Comparison of ENCODE assay signal across 9 mouse cellular contexts in the genomic region with DNA sequence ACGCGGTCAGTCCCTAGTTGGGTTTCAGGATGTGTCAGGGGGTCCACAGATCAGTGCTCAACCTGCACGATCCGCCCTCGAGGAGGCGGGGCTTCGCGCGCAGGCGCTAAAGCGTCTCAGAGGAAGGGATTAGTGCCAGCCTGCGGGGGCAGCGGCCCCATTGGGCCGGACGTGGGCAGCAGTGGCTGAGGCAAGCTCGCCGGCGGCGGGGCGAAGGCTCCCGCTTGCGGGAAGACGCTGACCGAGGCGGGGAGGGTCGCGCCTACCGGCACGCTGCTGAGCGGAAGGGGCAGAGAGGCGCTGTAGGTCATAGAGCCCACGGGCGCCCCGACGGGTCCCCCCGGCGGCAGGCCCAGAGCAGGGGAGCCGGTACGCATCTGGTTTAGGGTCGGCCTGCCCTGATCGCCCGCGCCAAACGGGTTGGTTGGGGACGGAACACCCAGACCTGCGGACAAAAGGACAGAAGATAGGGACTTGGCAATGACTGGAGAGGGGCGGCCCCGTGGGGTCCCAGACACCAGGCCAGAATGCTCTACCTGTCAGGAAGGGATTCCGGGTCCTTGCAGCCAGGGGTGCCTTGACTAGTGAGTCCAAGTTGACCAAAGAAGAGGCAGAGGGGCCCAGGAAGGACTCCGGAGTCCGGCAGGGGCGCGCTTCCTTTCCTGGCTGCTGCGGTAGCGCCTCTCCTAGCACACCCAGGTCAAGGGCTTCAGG. TPM values are rescaled to one million over a fixed set of nuclear protein-coding genes. Genes with fewer than 3 reads are reported as not detected.
DNase-seq lines count a peak whose midpoint lies in the region; ATAC-seq lines count a peak whose summit lies in the region.
"Had no signal": no experiment of that assay in that cellular context is flagged by ENCODE, and none has a peak within 500 bp of the region (broad histone marks: within the 10 kb centered on the region; RNA-seq: fewer than 3 reads in every experiment).

No protein-coding gene starts in this region.

- H3K27ac ChIP-seq in heart, embryonic 13.5 days (replicated peaks) = no peak overlapping the region
- H3K27ac ChIP-seq in embryonic facial prominence, embryonic 15.5 days (replicated peaks) = no peak overlapping the region
- no peak overlapping the region for H3K27ac ChIP-seq in stomach, embryonic 15.5 days

- WGBS in heart, embryonic 13.5 days = 14% methylated on average over 55 of the region's 55 CpGs
- 8% methylated on average over 55 of the region's 55 CpGs for WGBS in embryonic facial prominence, embryonic 15.5 days
- 11% methylated on average over 50 of the region's 55 CpGs for WGBS in stomach, embryonic 15.5 days

- H3K27me3 ChIP-seq in heart, embryonic 13.5 days (replicated peaks) = peaks cover 81% of the 10 kb centered on the region
- H3K27me3 ChIP-seq in embryonic facial prominence, embryonic 15.5 days = 0 out of 2 replicates have a peak, but pooled peaks cover 7% of the 10 kb centered on the region
- H3K27me3 ChIP-seq in stomach, embryonic 15.5 days (replicated peaks) = no peaks in the 10 kb centered on the region; the same call in 1 of the 2 replicates
- H3K27me3 ChIP-seq: Patski had no signal

- no peaks in the 10 kb centered on the region for H3K9me3 ChIP-seq in heart, embryonic 13.5 days
- H3K9me3 ChIP-seq in embryonic facial prominence, embryonic 15.5 days (replicated peaks) = no peaks in the 10 kb centered on the region
- H3K9me3 ChIP-seq in stomach, embryonic 15.5 days = no peaks in the 10 kb centered on the region

- no peak for DNase-seq in heart, adult 18-20 months
- peak; percentile 60 for DNase-seq in ZHBTc4 (ENCODE audit: low read depth, low spot score)
- DNase-seq in kidney, adult 9 months = peak; percentile 26
- DNase-seq in lung, postnatal 4 days = peak; percentile 55 to 72
- no peak for DNase-seq in urinary bladder, postnatal 14 days (ENCODE audit: low spot score)

- peak overlapping the region; percentile 48 for H3K4me3 ChIP-seq in heart, embryonic 13.5 days
- peak overlapping the region; percentile 51 for H3K4me3 ChIP-seq in embryonic facial prominence, embryonic 15.5 days (replicated peaks)
- peak overlapping the region; percentile 46 for H3K4me3 ChIP-seq in stomach, embryonic 15.5 days (replicated peaks)

- H3K4me1 ChIP-seq in heart, embryonic 13.5 days = peaks cover 30% of the 10 kb centered on the region
- peaks cover 18% of the 10 kb centered on the region for H3K4me1 ChIP-seq in embryonic facial prominence, embryonic 15.5 days
- H3K4me1 ChIP-seq in stomach, embryonic 15.5 days = peaks cover 11% of the 10 kb centered on the region; the same call in 1 of the 2 replicates

- H3K9ac ChIP-seq in heart, embryonic 13.5 days = peak overlapping the region; percentile 76
- H3K9ac ChIP-seq in embryonic facial prominence, embryonic 15.5 days = peak overlapping the region; percentile 31
- no peak overlapping the region for H3K9ac ChIP-seq in stomach, embryonic 15.5 days

- peaks cover 18% of the 10 kb centered on the region for H3K36me3 ChIP-seq in heart, embryonic 13.5 days
- H3K36me3 ChIP-seq in embryonic facial prominence, embryonic 15.5 days = no peaks in the 10 kb centered on the region
- H3K36me3 ChIP-seq in stomach, embryonic 15.5 days = no peaks in the 10 kb centered on the region; the same call in 1 of the 2 replicates

- H3K4me2 ChIP-seq in heart, embryonic 13.5 days = peak overlapping the region; percentile 70
- peak overlapping the region; percentile 73 for H3K4me2 ChIP-seq in embryonic facial prominence, embryonic 15.5 days (replicated peaks)
- peak overlapping the region; percentile 80 for H3K4me2 ChIP-seq in stomach, embryonic 15.5 days

- ATAC-seq in heart, embryonic 13.5 days (ENCODE audit: extremely low read depth, insufficient number of reproducible peaks, low FRiP score, low TSS enrichment) = no peak
- 0 out of 2 replicates have a peak, but pooled peaks have one; percentile 30 for ATAC-seq in embryonic facial prominence, embryonic 15.5 days (ENCODE audit: insufficient number of reproducible peaks, low FRiP score, low TSS enrichment, low read depth)
- 0 out of 2 replicates have a peak, but pooled peaks have one; percentile 32 for ATAC-seq in stomach, embryonic 15.5 days (ENCODE audit: insufficient read depth, low FRiP score, low read depth)
- ATAC-seq: Patski had no signal

RNA-seq across cellular contexts. Expression of a gene that starts 5.2 kb away (rescaled TPM):
- 0.45 and 0.47 TPM in 2 replicates for polyA plus RNA-seq in heart, embryonic 13.5 days (2015; fragmentation: Nextera tagmentation; extraction: Ambion mirVana)
- total RNA-seq in heart, adult 18-20 months (2021) = under 1 TPM; 0.17 to 0.54 TPM
- 0.16 and 1.2 TPM in 2 replicates for polyA plus RNA-seq in embryonic facial prominence, embryonic 15.5 days (2015; fragmentation: Nextera tagmentation; extraction: Ambion mirVana)
- polyA plus RNA-seq in stomach, embryonic 15.5 days (2015; fragmentation: Nextera tagmentation; extraction: Ambion mirVana) = 0.17 and 0.45 TPM in 2 replicates

RNA-seq across cellular contexts. Expression of a gene that starts 8.6 kb away (rescaled TPM):
- 11.8 and 12.5 TPM in 2 replicates for polyA plus RNA-seq in heart, embryonic 13.5 days (2015; fragmentation: Nextera tagmentation; extraction: Ambion mirVana)
- 10 to 100 TPM; 19.3 to 21.1 TPM for total RNA-seq in heart, adult 18-20 months (2021)
- 11.7 and 11.8 TPM in 2 replicates for polyA plus RNA-seq in embryonic facial prominence, embryonic 15.5 days (2015; fragmentation: Nextera tagmentation; extraction: Ambion mirVana)
- 12.0 and 12.4 TPM in 2 replicates for polyA plus RNA-seq in stomach, embryonic 15.5 days (2015; fragmentation: Nextera tagmentation; extraction: Ambion mirVana)

RNA-seq across cellular contexts. Expression of a gene that starts 17.2 kb away (rescaled TPM):
- polyA plus RNA-seq in heart, embryonic 13.5 days (2015; fragmentation: Nextera tagmentation; extraction: Ambion mirVana) = 3.4 and 5.8 TPM in 2 replicates
- 10 to 100 TPM in 1 of 2 experiments, 1 to 10 TPM in 1; 8.7 to 10.1 TPM for total RNA-seq in heart, adult 18-20 months (2021)
- polyA plus RNA-seq in embryonic facial prominence, embryonic 15.5 days (2015; fragmentation: Nextera tagmentation; extraction: Ambion mirVana) = 29.1 and 30.3 TPM in 2 replicates
- 7.8 and 8.3 TPM in 2 replicates for polyA plus RNA-seq in stomach, embryonic 15.5 days (2015; fragmentation: Nextera tagmentation; extraction: Ambion mirVana)

RNA-seq across cellular contexts. Expression of a gene that starts 30.4 kb away (rescaled TPM):
- 5.6 and 6.8 TPM in 2 replicates for polyA plus RNA-seq in heart, embryonic 13.5 days (2015; fragmentation: Nextera tagmentation; extraction: Ambion mirVana)
- 1 to 10 TPM in 1 of 2 experiments, under 1 TPM in 1; 0.67 to 1.5 TPM for total RNA-seq in heart, adult 18-20 months (2021)
- 4.0 and 5.8 TPM in 2 replicates for polyA plus RNA-seq in embryonic facial prominence, embryonic 15.5 days (2015; fragmentation: Nextera tagmentation; extraction: Ambion mirVana)
- 1.9 and 2.7 TPM in 2 replicates for polyA plus RNA-seq in stomach, embryonic 15.5 days (2015; fragmentation: Nextera tagmentation; extraction: Ambion mirVana)

RNA-seq across cellular contexts. Expression of a gene that starts 57.9 kb away (rescaled TPM):
- polyA plus RNA-seq in heart, embryonic 13.5 days (2015; fragmentation: Nextera tagmentation; extraction: Ambion mirVana) = 4.8 and 5.3 TPM in 2 replicates
- total RNA-seq in heart, adult 18-20 months (2021) = 10 to 100 TPM in 1 of 2 experiments, 1 to 10 TPM in 1; 8.5 to 10.3 TPM
- polyA plus RNA-seq in embryonic facial prominence, embryonic 15.5 days (2015; fragmentation: Nextera tagmentation; extraction: Ambion mirVana) = 4.3 and 5.4 TPM in 2 replicates
- polyA plus RNA-seq in stomach, embryonic 15.5 days (2015; fragmentation: Nextera tagmentation; extraction: Ambion mirVana) = 3.5 and 4.0 TPM in 2 replicates

Comparison
In these comparisons a context has a peak if more than half of its experiments do, and no peak if none do; other contexts are left out.
1. DNase-seq: peak in ZHBTc4 (single experiment), kidney, adult 9 months (single experiment) and lung, postnatal 4 days (2 of 2); none in heart, adult 18-20 months (0 of 2) and urinary bladder, postnatal 14 days (single experiment).
2. Peak in every context shown above with its lines, with median percentiles within 50 percentile points of each other: H3K4me2 ChIP-seq and H3K4me3 ChIP-seq.